Mouse (Mus musculus) thymus, adult 2 months (tissue): ENCODE measurements around the gene Sepsecs. TPM values are rescaled to one million over a fixed set of nuclear protein-coding genes. Genes with fewer than 3 reads are reported as not detected.
"Not testable (repeated sequence)": the region's sequence is repeated elsewhere in the genome, so short reads cannot be mapped to it uniquely, and the experiment has no call there.

Experiments
- DNase-seq: peaks from one replicate; pipeline ENCODE4 v3.0.0; 2021
- H3K27ac ChIP-seq: fragments of 200-500 bp; 2 replicates; pipeline ENCODE4 v1.5.1; 2012; ENCODE audit warnings: low read length, control low read depth; ENCODE audit not compliant: control insufficient read depth, insufficient read depth
- H3K27me3 ChIP-seq: fragments of 200-500 bp; 2 replicates; pipeline ENCODE4 v1.6.1; 2012; ENCODE audit warnings: mild to moderate bottlenecking, low read length, moderate library complexity, mixed read lengths; ENCODE audit not compliant: control insufficient read depth, insufficient read depth
- H3K36me3 ChIP-seq: fragments of 200-500 bp; 2 replicates; pipeline ENCODE4 v1.6.1; 2012; ENCODE audit warnings: mild to moderate bottlenecking, low read length, moderate library complexity; ENCODE audit not compliant: control insufficient read depth, insufficient read depth
- H3K4me1 ChIP-seq: fragments of 200-500 bp; replicated peaks from 2 replicates; pipeline ENCODE4 v1.6.1; 2012; ENCODE audit warnings: low read length; ENCODE audit not compliant: control insufficient read depth, insufficient read depth
- H3K4me3 ChIP-seq: fragments of 200-500 bp; 2 replicates; pipeline ENCODE4 v1.5.1; 2012; ENCODE audit warnings: mild to moderate bottlenecking, low read length, control low read depth, moderate library complexity; ENCODE audit not compliant: control insufficient read depth, insufficient read depth
- CTCF ChIP-seq: fragments of 200-500 bp; IDR thresholded peaks from 2 replicates; pipeline ENCODE4 v1.5.1; 2012; ENCODE audit warnings: mild to moderate bottlenecking, control low read depth, low read length, moderate library complexity, borderline replicate concordance; ENCODE audit not compliant: control insufficient read depth, poor library complexity, insufficient read depth; ENCODE audit errors: extremely low read depth
- POLR2A ChIP-seq: fragments of 200-500 bp; IDR thresholded peaks from 2 replicates; pipeline ENCODE4 v1.6.1; 2012; ENCODE audit warnings: mild to moderate bottlenecking, low read length, control low read depth, moderate library complexity; ENCODE audit not compliant: control insufficient read depth, poor library complexity, insufficient read depth; ENCODE audit errors: extremely low read depth
- WGBS: fragments of 180-500 bp; shearing (Covaris S2); methylation state at CpG from one replicate; pipeline ENCODE4 v1.1.7; 2018; 5-methylcytosine and 5-hydroxymethylcytosine counted together
- polyA plus RNA-seq: library from polyadenylated mRNA; depleted of rRNA; stranded (reverse); fragments of >200 nt; gene quantifications from 2 replicates; pipeline ENCODE4 v1.2.3, GENCODE M21; 2012; rRNA removed

Sepsecs gene
- 5.4 and 5.5 TPM in 2 replicates for polyA plus RNA-seq

DNA sequence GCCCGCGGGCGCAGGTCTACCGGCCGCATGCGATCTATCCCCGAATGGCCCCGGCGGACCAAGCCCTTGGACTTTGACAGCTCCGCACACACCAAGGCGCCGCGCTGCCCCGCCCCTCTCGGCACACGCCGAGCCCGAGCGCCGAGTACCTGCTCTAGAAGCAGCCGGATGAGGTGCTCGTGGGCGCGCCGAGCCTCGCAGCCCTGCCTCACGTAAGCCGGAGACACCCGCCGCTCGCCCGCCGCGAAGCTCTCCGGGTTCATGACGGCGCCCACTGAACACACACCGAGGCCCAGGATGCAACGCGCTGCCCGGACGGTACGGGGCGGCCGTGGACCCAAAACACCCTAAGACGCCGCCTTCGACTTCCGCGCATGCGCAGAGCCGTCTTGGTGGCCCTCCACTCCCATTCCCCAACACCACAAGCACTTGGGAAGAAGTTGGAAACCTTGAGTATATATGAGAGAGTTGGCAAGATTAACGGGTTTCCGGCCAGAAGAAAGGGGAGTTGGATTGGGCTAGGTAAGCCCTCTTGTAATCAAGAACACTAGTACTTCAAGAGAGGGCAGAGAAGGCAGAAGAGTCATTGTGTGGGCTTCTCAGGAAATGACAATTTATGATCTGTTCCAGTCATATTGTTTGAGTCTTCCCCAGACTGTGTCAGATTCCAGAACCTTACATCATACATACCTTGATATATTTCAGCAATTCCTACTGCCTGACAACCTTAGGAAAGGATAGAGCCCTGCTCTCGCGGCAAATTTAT, at the start of gene Sepsecs:
Gene Sepsecs, minus strand, starts transcription at position 283 of the 766 bp plus-strand sequence.
- DNase-seq: peak; percentile 93
- Histone ChIP-seq H3K4me3 (peak within 1 kb of the TSS; percentile 76), H3K4me1 (no peaks in the 10 kb centered on the region; the same call in 1 of the 2 replicates), H3K36me3 (no peaks in the 10 kb centered on the region; the same call in 1 of the 2 replicates), H3K27me3 (no peaks in the 10 kb centered on the region), H3K27ac (no peak within 1 kb of the TSS)
- TF ChIP-seq POLR2A (peak; percentile 52; the same call in 1 of the 2 replicates), CTCF (0 out of 2 replicates have a peak, but pooled peaks have one; percentile 61)
- WGBS: 4% methylated on average over 56 of the region's 56 CpGs

DNA sequence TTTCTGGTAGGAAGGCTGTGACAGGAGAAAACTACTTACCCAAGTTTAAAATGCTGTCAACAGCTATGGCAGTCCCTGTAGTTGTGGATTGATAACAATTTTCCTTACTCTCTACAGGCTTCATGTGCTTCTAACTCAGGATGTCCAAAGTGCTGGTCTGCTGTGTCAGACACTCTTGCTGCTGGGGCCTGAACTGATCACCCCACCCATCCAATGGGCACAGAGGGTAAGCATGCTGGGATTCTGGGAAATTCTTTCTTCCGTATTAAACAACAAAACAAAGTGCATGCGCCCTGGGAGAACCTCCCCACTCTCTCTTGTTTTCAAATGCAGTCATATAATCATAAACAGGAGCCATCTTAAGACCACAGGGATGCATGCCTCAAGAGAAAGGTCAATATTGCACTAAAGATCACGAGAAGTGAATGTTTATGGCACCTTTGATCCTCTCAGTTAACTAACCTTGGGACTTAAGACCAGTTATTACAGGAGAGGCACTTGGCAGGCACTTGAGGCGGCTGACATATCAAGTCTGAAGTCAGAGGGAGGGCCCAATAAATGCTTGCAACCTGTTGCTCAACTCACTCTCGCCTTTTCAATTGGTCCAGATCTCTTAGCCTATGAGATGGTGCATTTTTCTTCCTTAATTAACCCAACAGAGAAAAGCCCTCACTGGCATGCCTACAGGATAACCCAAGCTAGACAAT, 47.4 kb upstream of the Sepsecs start:
- Histone ChIP-seq H3K36me3 (no peaks in the 10 kb centered on the region), H3K27ac (no peak overlapping the region), H3K4me1 (no peaks in the 10 kb centered on the region), H3K4me3 (no peak overlapping the region), H3K27me3 (no peaks in the 10 kb centered on the region)
- TF ChIP-seq POLR2A (no peak), CTCF (no peak)
- WGBS: 86% methylated on average over 5 of the region's 5 CpGs
- no peak for DNase-seq

DNA sequence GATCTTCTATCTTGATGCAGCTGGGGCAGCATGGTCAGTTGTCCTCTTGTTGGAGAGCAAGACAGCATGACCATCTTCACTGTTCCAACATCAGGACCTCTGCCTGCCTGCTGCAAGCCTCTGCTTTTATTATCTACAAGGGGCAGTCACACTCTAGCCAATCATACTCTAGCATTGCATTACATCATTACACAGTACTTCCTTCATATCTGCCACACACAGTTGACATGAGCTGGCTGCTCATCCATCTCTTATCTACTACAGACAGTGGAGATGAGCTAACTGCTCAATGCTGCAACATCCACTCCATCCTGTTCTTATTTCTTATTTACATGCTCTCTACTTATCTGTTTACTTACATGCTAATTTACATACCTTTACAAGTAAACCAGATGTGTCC, 43.2 kb upstream of the Sepsecs start:
- Histone ChIP-seq H3K4me1 (no peaks in the 10 kb centered on the region), H3K27ac (no peak overlapping the region)

DNA sequence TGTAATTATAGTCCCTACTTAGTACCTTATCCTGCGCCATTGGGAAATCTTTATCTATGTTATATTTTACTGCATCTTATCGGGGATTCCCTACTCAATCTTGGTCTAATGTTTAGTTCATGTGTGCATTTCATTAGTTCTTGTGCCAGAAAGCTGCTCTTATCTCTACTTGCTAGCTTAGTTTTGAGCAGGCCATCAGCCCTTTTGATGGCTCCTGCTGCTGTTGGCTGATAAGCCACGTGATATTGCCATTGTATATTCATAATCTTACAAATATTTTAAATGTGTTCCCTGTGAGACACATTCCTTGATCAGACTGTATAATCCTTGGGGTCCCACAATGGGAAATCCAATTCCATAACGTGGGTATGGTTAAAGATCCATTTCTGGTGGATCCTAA, 35.1 kb upstream of the Sepsecs start:
- no peak for DNase-seq
- Histone ChIP-seq H3K36me3 (no peaks in the 10 kb centered on the region), H3K4me1 (no peaks in the 10 kb centered on the region), H3K27ac (no peak overlapping the region), H3K27me3 (no peaks in the 10 kb centered on the region), H3K4me3 (no peak overlapping the region)
- no peak for TF ChIP-seq CTCF
- TF ChIP-seq POLR2A: no peak
- 87% methylated on average over 4 of the region's 4 CpGs for WGBS

More for the DNA sequence above, 43.2 kb upstream of the Sepsecs start:
- H3K4me3 ChIP-seq: no peak overlapping the region
- H3K27me3 ChIP-seq: no peaks in the 10 kb centered on the region
- no peak for TF ChIP-seq CTCF
- no peak for TF ChIP-seq POLR2A
- no peak for DNase-seq
- H3K36me3 ChIP-seq: no peaks in the 10 kb centered on the region

DNA sequence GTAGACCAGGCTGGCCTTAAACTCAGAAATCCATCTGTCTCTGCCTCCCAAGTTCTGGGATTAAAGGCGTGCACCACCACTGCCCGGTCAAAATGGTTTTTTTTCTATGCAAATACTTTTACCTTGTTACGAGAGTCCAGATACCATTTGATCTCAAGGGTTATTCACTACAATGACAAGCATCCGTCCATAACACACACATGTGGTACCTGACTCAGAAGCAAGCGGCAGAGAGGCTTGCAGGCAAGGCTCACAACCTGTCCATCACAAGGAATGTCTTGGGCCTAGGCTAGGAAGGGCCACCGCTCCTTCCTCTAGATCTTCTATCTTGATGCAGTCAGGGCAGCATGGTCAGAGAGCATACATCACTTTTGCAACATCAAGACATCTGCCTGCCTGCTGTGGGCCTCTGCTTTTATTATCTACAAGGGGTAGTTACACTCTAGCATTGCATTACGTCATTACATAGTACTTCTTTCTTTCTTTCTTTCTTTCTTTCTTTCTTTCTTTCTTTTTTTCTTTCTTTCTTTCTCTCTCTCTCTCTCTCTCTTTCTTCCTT, 28.5 kb upstream of the Sepsecs start:
- not testable (repeated sequence) for H3K4me1 ChIP-seq, H3K36me3 ChIP-seq, H3K27me3 ChIP-seq, H3K4me3 ChIP-seq, DNase-seq, H3K27ac ChIP-seq
- 97% methylated on average over 7 of the region's 7 CpGs for WGBS

- no peak for DNase-seq
Observed at GRCm38 (mm10) chr5:52697291-52697690, 27.8 kb upstream of the Sepsecs start.

More at GRCm38 (mm10) chr5:52697291-52697690, 27.8 kb upstream of the Sepsecs start:
- H3K27ac ChIP-seq: no peak overlapping the region
- no peaks in the 10 kb centered on the region for H3K36me3 ChIP-seq
- TF ChIP-seq CTCF: no peak
- TF ChIP-seq POLR2A: no peak
- WGBS: 93% methylated on average over 1 of the region's 1 CpGs
- no peak overlapping the region for H3K4me3 ChIP-seq
- H3K27me3 ChIP-seq: no peaks in the 10 kb centered on the region
- no peaks in the 10 kb centered on the region for H3K4me1 ChIP-seq
